Mouse (Mus musculus): ENCODE results near the gene Tomm40.

DNA sequence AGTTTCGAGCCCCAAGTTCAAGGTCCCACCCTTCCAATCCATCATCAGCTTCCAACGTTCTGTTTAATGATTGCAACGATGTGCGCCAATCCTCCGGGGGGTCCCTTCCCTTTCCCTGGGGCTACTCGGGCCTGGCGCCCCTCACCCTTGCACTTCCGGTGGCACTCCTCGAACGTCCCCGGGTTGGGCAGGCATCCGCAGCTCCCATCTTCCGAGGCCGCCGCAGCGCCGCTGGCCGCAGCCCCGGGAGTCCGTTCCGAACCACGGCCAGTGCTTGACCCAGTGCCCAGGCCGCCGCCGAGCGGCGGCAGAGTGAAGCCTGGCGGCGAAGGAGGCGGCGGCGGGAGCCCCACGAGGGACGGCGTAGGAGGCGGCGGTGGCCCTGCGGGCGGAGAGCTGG, 402 bp downstream of the Tomm40 start:
- TF ChIP-seq CTCF (IDR thresholded peaks at IDR 0.05; ENCODE audit: low read depth): no peak
- TF ChIP-seq EP300 (IDR thresholded peaks at IDR 0.05; ENCODE audit: low read depth): no peak
